Mouse (Mus musculus): Measurements from ENCODE around the gene Mmp27.
A peak's percentile ranks its signal among the peaks of the same experiment; 100 is the strongest.

Gene Mmp27

DNA sequence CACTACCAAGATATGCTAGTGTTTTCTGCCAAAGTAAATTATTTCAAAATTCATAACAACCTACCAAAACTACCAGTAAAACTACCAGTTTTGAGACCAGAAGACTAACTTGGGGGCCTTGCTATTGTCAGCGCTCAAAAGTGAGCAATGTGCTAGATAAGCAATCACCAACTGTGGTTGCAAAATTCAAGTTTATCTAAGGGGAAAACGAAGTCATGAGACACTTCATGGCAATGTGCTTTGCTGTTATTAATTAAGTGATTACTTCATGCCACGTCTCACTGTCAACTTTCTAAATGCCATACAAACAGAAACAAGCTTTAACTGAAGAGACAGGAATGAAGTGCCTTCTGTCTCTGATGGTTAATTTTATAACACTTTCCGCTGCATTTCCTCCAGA lies at the start of gene Mmp27:
Gene Mmp27, plus strand, starts transcription at position 235 of the 400 bp plus-strand sequence.
- no peak for DNase-seq

DNA sequence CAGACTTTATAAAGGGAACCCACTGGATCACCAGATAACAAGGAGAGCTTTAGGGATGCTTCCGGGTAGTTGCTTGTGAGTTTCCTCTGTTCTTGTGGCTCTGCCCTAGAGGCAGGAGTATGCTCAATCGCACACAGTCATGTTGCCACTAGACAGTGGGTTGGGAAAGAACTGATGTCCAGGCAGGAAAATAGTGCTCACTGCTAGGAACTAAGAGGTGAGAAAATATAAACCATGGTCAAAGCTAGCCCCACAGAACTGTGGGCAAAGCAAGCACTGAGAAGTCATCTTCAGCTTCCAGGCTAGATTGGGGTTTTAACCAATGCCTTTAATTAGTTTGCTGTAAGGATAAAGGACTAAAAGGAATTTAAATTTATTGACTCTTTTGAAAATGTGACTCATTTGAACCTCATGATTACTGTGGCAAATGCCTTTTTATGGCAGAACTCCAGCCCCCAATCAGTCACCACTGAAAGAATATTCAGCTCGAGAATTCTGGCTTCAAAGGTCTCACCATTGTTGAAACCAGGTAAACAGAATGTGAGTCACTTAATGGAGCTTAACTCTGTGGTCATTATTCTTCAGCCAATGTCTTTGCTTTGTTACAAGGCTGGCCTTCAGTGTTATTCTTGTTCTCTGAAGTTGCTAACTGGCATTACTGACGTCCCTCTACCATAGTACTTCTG lies 44.8 kb upstream of the Mmp27 start:
- no peak for DNase-seq

DNA sequence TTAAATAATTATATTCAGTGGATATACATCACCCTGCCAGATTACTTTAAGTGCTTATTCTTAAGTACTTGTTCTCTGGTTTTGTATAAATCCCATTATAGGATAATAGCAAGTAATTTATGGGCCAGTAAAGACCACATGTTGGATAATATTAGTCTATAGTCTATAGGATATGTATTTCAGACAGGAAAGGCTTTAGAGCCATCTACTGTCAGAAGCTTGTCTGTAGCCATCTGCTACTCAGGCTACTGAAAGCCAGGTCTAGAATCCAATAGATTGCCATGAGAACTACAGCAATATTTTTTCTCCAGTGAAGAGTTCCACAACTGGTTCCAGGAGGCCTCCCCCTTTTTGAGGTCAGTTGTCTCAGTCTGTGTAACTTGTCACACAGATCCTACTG lies 28.4 kb upstream of the Mmp27 start:
- DNase-seq, result no peak

DNA sequence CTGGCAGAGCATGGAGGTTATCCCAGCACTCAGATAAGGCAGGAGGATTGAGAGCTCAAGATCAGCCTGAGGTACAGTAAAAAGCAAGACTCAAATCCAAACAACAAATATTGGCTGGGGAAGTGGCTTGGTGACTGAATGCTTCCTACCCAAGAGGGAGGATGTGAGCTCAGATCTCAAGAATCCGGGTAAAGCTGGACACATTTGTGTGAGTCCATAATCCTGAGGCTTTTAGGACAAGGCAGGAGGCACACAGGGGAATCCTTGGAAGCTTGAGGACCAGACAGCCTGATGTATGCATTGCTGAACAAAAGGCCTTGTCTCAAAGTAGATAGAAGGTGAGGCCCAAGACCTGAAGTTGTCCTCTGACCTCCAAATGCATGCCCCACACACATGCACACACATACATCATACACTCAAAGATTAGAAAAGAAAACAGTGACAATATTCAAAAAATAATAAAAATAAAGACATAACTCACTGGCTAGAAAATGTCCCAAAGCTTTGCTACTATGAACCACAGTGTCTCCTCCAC lies 26.2 kb upstream of the Mmp27 start:
- no peak for DNase-seq

DNA sequence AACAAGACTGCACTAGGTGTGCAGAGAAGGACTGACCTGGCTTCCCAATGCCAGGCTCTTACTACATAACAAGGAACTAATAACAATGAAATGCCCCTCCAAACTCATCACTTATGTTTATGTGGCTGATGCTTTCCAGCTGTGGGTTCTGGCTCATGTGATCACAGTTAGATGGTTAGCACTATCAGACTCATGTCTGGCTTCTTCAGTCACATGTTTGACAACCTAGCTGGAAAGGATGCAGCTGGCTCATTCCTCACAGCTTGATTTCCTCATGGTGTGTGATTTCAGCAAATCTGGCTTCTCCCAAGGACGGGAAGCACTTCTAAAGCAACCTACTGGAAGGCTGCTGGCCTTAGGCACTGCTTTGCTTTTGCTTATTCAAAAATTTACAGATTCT lies 25.7 kb upstream of the Mmp27 start:
- peak; percentile 40 for DNase-seq

DNA sequence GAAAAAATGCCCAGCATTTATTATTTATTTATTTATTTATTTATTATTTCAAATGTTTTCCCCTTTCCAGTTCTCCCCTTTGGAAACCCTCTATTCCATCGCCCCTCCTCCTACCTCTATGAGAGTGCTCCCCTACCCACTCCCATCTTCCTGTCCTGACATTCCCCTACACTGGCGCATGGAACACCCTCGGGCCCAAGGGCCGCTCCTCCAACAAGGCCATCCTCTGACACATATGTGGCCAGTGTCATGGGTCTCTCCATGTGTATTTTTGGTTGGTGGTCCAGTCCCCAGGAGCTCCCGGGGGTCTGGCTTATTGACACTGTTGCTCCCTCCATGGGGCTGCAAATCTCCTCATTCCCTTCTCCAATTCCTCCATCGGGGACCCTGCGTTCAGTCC lies 25.3 kb upstream of the Mmp27 start:
- DNase-seq, result no peak

DNA sequence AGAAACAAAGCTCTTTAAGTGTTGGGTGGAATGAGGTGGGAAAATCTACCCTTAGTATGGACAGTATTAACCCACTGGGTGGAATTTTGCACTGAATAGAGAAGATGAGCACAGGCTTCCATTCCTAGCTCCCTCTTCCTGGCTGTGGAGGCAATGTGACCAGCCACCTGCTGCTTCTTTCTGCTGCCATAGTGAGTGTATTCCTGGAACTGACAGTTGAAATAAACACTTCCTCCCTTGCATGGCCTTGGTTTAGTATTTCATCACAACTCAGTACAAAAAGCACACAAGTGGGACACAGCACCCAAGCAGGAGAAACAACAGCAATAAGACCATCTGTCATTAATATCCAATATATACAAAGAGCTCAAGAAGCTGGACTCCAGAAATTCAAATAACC lies 19.3 kb upstream of the Mmp27 start:
- no peak for DNase-seq

DNA sequence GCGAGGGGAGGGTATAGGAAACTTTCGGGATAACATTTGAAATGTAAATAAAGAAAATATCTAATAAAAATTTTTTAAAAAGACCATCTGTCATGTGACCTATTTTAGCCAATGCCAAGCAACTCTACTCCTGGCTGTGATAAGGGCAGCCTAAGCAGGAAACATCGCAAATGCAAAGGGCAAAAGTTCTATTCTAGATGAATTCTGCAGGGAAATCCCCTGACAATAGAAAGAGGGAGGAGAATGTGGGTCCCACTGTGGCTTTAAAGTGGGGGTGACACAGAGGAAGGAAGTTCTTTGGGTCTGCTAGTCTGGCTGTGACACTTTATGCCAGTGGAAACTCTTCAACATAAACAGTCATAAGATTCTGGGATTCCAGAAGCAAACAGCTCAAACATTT lies 17.7 kb upstream of the Mmp27 start:
- no peak for DNase-seq

DNA sequence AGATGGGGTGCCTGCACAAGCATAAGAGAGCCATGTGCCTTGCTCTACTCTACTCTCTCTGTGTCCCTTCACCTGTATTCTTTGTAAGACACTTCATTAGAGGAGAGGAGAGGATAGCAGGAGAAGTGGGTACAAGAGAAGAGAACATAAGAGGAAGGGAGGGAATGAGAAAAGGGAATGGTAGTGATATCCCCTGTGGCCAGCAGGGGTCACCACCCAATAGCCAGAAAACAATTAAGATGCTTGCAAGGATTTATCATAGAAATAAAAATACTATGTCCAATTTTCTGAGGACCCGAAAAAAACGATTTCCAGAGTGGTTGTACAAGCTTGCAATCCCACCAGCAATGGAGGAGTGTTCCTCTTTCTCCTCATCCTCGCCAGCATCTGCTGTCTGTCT lies 16.8 kb upstream of the Mmp27 start:
- no peak for DNase-seq

DNA sequence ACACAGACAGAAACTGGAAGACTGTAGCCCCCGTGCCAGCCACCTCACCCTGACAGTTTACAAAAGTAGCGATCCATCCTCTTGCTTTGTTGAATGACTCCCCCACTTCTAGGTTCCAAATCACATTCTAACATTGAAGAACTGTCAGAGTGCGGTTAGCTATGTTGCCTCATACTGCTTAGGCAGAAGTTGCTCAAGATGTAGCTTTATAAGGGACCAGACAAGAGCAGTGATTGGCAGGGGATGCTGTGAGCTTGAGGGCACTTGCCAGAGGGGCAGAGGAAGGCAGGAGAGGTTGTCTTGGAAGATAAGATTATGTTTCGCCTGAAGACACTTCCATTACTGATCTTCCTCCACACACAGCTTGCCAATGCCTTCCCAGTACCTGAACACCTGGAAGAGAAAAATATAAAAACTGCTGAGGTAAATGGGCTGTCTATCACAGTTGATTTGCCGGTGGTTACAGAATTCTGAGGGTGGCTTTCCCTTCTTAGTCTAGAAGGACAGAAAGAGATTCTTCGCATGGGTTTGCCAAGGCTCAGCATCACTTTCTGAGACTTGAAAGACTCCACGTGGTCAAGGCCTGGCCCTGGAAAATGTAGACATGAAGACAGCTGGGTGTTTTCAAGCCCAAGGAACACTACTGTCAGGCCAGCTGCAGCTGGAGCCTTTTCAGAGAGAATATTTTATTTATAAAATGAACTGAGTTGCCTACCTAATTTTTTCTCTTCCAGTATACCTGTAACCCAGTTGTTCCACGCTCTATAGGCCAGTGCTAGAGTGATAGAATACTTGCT lies 12.8 kb upstream of the Mmp27 start, which contains the start of gene Mmp8:
Gene Mmp8, plus strand, starts transcription at position 236 of the 797 bp plus-strand sequence.
- DNase-seq, result no peak

DNA sequence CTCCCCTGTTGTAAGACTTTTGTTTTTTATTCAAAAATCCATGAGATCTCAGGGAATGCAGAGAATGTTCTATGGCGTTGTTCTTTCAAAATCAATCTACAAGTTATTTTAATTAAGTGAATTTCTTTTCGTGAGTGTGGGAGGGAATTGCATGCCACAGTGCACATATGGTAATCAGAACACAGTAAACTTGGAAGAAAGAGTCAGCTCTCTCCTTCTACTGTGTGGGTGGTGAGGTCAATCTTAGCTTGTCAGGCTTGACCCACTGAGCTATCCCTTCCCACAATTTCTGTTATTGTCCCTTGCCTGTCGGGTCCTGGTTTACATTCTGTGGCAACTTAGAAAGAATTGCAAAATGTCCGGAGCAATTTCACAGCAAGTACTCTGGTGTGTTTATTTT lies 11.2 kb upstream of the Mmp27 start:
- no peak for DNase-seq

DNA sequence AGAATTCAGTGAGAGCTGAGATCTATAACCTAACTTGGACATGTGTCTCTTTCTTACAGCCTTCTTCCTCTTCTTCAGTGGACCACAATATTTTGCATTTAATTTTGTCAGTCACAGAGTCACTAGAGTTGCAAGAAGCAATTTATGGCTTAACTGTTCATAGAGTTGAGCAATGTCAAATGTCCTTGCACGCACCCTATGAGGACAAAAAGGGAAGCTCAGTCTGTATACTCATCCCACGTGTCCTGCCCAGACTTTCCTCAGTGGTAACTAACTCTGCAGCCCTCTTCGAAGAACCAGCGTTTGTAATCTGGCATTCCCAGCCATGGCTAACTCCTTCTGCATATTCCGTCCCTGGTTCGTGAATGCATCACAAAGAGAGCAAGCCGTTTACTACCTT lies 3.8 kb upstream of the Mmp27 start:
- DNase-seq, result no peak

DNA sequence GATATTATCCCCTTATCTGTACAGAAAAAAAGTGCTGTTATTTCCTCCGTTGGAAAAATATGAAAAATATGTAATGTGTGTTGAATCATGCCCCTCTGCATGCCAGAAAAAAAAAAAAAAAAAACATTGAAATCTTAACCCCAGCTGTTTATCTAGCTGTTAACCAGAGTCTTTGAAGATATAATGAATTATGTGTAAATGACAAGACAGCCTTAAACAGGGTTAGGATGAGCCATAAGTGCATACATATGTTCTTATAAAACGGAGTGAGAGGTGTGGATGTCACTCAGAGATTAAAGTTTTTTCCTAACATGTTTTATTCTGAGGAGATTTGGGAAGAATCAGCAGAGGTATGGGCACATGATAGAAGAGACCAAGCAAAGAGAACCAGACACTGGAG lies 3.3 kb upstream of the Mmp27 start:
- DNase-seq, result no peak

DNA sequence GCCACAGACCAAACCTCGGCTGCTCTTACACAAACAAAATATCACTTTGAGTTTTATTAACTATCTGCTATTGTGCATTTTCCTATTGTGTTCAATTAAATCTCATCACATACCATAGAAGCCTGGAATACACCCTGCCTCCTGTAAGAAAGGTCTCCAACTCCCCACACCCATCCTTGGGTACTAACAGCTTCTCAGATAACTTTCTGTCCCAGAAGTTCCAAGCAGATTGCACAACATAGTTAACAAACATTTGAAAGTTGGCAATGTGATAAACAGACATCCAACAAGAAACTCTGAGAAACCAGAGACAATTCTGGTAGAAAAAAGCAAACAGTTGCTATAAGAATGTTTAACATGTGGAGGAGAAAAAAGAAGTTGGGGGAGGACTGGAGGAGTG lies 711 bp upstream of the Mmp27 start:
- DNase-seq, result no peak

DNA sequence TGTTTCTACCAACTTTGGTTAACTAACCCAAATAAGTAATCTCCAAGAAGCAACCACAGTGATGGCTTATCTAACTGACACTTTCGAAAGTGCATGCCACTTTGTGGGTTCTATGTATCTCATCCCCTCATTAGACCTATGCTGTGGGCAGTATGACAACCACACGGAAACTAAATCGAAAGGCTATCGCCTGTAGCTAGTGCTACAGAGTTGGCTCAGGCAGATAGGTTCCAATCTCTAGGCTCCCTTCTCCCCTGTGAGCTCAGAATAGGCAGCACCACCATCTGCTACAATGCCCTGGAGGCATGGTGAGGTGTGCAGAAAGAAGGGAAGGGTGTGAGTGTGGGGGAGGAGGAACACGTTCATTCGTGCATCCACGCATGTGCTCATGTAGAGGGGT lies 992 bp downstream of the Mmp27 start:
- DNase-seq, result no peak

DNA sequence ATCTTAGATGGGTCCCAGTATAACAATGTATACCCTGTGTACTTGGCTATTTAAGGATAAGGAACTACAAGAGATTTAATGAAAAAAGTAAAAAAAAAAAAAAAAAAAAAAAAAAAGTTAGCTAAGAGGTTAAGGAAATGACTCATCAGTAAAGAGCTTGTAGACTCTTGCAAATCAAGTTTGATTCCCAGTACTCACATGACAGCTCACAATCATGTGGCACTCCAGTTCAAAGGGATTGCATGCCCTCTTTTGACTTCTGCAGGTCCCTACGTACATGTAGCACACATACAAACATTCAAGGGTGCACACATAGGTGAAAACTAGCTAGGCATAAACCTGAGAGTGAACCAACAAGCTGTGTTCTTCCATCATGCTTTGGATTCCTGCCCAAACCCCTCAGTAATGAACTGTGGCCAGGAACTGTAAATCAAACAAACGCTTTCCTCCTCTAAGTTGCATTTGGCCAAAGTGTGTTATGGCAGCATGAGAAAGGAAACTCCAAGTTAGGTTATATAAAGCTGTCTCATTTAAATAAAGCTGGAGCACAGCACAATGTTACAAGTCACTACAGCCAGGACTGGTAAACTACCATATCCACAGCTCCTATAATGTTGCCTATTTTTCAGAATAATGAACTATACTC lies 1.6 kb downstream of the Mmp27 start:
- DNase-seq, result no peak

DNA sequence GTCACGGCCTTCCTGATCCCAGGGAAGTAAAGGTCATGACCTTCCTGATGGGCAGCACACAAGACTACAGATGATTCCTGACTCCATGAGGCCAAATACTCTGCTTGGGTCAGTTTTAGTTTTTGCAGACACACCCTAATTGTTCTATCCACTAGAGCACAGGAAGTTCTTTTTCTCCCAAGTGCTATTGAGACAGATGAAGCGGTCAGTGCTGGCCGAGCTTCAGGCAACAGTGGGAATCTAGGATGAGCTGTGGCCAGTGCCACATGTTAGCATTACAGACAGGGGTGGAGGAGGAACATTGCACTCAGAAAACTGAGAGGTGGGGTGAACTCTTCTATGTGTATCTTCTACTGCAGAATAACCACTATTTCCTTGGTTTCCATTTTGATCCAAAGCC lies 4.3 kb downstream of the Mmp27 start:
- DNase-seq, result no peak

DNA sequence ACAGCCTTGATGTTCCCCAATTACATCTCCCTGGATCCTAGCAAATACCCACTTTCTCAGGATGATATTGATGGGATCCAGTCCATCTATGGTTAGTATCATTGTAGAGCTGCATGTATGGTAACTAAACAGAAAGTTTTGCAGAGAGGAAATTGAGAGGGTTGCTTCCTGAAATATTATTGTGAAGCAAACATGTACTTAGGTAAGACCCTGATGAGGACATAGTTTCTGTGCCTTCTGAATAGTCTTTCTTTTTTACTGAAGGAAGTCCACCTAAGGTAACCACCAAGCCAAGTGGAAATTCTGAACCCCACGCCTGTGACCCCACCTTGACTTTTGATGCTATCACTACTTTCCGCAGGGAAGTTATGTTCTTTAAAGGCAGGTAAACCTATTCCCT lies 6.2 kb downstream of the Mmp27 start:
- no peak for DNase-seq

DNA sequence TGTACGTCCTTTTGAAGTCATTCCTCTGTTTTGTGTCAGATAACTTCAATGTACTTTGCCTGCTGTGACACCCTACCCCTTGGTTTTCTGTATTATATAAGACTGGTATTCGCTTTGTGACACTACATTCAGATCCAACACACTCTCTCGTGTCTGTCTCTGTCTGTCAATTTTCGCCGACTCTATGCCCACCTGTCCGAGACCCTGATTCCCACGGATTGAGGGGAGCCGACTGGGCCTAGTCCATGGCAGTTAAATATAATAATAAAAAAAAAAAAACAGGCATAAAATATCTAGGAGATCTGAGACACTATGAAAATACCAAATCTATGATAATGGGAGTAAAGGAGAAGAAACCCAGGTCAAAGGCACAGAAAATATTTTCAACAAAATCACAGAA lies 18.9 kb downstream of the Mmp27 start:
- DNase-seq, result no peak

DNA sequence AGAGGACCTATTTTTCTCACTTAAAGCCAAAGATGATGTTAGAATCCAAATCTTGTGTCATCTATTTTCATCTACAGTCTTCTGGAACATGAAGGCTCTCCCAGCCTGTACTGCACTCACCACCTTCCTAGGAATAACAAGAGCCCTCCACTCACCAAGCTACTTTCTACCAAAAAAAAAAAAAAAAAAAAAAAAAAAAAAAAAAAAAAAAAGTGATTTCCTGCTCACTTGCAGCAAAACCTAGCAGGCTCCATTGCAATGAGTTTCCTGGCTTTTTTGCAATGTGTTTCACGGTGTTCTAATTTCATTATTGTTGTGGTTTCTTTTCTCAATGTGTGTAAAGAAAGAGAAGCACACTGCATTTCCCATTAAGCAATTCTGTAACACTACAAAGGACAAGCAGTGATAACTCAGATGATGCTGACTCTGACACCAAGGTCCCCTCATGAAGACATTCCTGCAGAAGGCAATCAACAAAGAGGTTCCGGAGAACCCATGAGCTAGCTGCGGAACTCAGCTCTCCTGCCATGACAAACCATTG lies 22.1 kb downstream of the Mmp27 start:
- DNase-seq, result no peak

DNA sequence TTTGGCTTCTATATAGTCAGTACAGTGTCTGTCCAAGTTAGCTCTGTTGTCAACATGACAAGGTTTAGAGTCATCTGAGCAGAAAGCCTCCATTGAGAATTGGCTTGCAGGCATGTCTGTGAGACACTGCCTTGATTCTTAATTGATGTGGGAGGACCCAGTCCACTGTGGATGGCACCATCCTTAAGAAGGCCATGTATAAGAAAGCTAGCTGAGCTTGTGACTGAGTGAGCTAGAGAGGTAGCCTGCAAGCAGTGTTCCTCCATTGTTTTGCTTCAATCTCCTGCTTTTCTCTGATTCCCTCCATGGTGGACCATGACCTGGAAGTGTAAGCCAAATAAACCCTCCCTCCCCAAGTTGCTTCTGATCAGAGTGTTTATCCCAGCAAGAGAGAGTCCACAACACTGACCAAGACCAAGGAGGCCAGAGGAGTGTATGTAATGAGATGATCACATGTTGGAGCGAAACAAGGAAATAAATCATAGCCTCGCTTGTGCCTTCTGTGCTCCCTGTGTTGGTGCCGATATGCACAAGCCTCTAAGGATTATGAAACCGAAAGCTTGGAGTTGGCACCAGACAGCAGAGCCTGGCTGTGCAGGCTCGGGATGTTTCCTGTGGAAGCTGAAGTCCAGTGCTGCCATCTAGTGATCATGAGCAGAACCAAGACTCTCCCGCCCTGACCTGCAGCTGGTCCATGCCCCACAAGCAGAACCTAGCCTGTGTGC lies 23.8 kb downstream of the Mmp27 start:
- DNase-seq, result peak; percentile 88

DNA sequence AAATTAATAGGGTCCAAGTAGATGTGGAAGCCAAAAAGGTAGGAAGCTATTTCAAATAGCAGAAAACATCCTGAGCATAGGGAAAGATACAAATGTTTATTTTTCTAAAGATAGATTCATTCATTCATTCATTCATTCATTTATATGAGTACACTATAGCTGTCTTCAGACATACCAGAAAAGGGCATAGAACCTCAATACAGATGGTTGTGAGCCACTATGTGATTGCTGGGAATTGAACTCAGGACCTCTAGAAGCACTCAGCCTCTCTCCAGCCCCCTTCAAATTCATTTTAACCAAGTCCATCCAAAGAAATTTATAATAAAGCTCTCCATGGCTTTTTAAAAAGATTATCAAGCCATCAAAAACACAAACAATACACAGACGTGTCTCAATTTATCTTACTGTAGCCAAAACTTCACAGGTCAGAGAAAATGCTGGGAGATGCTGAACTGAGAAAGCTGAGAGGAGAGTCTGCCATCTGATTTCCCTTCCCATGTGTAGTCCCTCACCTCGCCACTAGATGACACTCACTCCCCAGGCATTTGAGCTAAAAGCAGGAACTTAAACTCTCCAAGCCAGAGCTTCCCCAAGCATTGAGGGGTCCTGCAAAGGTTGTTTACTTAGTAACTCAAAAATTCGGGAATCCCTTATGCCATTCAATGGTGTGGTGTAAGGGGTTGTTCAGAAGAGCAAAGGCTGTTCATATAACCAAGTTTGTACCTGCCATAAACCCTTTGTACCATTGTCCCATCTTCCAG lies 32.0 kb downstream of the Mmp27 start:
- DNase-seq, result peak; percentile 71
